Mouse (Mus musculus) hematopoietic stem cell, adult 5-6 weeks (primary cell): Measurements from ENCODE around the gene Atrip. TPM values are rescaled to one million over a fixed set of nuclear protein-coding genes. Genes with fewer than 3 reads are reported as not detected.
A peak's percentile ranks its signal among the peaks of the same experiment; 100 is the strongest.

ENCODE experiments used
- ATAC-seq, 2 experiments: fragments of 125-278 bp in 1 of 2; replicated peaks in 1 of 2; 2 replicates each; pipeline ENCODE4 v1.8.0; 2016 to 2017; ENCODE audit warnings: inconsistent platforms in 2 of 2, mild to moderate bottlenecking in 2 of 2, moderate number of reproducible peaks in 2 of 2, low read depth in 1 of 2, moderate TSS enrichment in 1 of 2; ENCODE audit not compliant: low FRiP score in 2 of 2, poor library complexity in 2 of 2, severe bottlenecking in 2 of 2, insufficient read depth in 1 of 2, low TSS enrichment in 1 of 2
- total RNA-seq: library from RNA; stranded (forward); fragments of 172-1452, 232-1000 nt; gene quantifications from 2 replicates; pipeline ENCODE4 v1.2.3, GENCODE M21; 2017

The Atrip gene
- total RNA-seq, 1 experiment from 2014 or later = 20.9 TPM

DNA sequence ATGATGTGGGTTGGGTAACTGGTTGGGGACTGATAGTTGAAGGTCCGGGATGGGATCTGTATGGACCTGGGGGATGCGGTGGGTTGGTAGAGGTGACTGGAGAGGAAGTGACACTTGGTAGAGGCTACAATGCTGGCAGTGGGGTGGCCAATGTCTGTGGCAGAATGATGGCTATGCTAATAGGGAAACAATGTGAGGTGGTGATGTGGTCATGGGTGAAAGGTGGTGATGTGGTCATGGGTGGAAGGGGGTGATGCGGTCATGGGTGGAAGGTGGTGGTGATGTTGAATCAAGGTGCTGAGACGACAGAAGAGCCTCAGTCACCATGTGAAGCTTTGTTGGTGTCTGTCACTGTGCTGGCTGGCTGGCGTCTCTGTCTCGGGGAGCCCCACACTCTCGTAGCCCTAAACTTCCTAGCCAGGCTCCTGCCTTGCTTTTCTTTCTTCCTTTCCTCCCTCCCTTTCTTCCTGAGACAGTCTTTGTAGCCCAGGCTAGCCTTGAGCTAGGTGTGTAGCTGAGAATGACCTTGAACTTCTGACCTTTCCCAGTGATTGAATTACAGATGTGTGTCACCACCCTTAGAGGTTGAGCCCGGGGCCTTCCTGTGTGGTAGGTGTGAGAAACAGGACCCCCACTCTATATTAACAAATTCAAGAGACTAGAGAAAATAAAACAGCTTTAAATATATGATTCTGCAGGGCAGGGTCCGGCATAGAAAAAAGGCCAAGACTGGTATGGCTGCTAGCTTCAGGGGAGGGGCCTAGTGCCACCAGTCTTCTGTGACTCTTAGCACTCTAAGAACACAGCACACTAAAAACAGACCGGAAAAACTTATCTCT, 22.1 kb downstream of the Atrip start:
- peak; percentile 23 to 34; a peak in 3 of 4 replicates for ATAC-seq

DNA sequence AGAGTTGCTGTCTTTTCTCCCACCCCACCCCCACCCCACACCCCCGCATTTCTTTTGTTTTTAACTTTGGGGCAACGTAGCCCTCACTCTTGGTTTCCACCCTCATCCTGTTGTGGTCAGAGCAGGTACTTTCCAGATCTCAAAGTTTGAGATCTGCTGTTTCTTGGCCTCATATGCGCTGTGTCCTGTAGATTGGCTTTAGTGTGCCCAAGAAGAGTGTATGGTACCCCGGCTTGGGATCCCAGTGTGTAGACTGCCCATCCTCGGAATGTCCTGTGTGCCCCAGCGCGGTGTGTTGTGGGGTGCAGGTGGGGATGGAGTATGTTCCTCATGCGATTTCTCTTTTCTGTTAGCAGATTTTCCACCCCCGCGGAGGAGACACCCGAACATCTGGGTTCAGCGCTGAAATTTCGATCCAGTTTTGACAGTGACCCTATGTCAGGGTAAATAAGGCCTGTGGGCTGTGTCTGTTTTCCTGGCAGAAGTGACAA, 22.9 kb downstream of the Atrip start:
- 0 out of 4 replicates have a peak, but pooled peaks of 1 of the 2 experiments have one; percentile 13 for ATAC-seq

DNA sequence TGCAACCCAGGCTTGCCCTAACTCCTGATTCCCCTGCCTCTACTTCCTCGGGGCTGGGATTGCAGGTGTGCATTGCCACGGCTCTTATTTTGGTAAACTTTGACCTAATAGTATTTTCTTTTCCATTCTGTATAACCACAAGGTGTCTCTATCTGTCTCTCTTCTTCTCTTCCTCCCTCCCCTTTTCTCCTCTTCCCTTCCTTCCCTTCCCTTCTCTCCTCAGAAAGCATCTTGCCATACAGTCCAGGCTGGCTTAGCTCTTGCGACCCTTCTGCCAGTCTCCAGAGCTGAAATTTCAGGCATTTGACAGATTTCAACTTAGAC, 23.3 kb downstream of the Atrip start:
- ATAC-seq = no peak

DNA sequence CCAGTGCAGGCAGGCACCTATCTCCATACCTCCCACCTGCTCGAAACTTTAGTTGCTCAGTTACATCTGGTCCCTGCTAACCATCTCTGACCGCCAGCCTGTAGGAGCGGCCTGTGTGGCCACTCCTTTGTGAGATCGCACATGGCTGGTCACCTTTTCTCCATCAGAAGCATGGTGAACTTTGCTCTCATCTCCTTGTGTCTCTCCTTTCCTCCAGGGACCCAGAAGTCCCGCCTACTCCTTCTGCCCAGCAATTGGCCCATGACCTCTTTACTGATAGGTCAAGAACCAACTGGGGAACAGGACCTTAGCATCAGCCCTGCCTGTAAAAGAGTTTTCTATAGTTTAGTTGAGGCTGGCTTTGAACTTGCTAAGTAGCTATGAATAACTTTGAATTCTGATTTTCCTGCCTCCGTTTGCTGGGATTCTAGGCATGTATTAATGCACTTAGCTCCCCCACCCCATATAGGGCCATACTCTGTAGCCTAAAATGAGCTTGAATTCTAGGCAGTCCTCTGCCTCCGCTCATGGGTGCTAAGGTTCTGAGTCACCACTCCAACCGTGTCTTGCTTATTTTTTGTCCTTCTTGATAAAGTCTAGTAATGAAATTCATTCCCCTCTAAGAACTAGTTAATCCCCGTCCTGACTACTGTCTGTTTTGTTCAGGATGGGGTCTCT, 23.8 kb downstream of the Atrip start:
- ATAC-seq = no peak

DNA sequence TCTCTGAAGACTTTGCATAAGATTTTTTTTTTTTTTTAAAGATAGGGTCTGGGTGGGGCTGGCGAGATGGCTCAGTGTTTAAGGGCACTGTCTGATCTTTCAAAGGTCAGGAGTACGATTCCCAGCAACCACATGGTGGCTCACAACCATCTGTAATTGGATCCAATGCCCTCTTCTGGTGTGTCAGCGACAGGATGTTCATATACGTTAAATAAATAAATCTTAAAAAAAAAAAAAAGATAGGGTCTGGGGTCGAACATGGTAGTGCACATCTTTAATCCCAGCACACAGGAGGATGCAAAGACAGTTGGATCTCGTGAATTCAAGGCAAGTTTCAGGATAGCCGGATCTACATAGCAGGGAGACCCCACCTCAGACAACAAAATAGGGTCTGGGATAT, 24.6 kb downstream of the Atrip start:
- ATAC-seq = no peak

DNA sequence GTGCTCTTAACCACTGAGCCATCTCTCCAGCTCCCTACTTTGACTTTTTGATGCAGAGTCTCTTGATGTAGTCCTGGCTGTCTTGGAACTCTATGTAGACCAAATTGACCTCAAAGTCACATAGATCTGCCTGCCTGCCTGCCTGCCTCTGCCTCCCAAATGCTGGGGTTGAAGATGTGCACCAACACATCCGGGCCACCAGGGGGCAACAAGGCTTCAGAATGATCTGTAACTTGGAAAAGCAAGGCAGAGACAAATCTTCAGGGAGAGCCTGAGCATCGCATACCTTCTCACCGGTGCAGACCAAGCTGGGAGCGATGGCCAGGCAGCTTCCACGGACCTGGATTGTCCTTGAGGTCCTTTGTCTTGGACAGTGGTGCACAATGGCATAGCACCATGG, 27.6 kb downstream of the Atrip start:
- ATAC-seq = peak; percentile 76 to 89

DNA sequence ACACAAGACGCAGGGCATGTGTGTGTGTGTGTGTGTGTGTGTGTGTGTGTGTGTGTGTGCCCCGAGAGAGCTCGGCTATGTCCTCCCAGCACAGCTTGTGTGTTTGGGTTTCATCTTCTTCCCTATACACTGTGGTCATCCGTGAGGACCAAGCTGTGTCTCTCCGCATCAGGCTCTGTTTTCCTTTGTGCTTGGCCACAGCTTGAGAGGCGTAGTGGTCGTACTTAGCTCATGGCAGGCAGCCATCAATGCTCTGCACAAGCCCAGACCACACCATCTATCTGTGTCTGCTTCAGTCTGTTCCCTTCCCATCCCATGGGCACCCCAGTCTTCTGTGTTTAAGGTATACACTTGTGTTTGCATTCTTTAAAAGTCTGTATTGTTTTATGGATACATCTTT, 32.6 kb downstream of the Atrip start:
- ATAC-seq = no peak

GRCm38 (mm10) chr9:109040906-109041305, 33.0 kb downstream of the Atrip start:
- no peak for ATAC-seq

DNA sequence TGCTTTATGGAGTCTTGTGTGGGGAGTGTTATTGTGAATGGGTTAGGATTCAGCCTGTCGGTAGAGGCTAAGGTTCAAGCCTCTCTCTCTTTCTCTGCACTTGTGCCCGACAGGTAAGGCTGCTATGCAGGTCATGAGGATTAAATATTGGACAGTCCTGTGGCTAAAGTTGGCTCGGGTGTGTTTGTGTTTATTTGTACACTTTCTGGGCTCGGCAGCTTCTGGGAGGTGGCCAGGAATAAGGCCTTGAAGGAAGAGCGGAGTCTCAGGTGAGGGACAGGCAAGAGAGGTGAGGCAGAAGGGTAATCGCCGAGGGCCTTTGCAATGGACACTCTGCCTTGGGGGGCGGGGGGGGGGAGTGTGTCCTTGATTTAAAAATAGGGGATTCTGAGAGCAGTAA, 33.7 kb downstream of the Atrip start:
- ATAC-seq = no peak

GRCm38 (mm10) chr9:109039681-109040080, 34.2 kb downstream of the Atrip start:
- ATAC-seq = no peak

DNA sequence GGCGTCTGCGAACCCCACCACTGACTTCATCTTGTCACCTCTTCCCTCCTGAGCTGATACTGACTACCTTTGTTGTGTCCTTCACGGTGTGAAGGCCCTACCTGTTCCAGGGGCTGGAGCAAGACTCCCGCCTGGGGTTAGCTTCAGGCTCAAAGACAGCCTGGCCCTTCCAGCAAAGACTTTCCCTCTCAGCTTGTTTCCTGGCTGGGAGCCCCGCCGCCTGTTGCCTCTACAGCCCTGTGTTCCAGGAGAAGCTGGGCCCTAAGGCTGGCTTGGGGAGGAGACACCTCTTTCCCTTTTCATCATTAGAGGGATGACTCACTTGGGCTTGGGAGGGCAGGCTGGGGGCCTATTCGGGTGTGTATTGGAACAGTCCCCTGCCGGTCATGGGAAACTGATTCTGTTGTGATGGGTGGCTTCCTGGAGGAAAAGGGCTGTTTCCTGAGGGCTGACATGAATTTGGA, 35.0 kb downstream of the Atrip start:
- ATAC-seq = peak; percentile 42 to 47

DNA sequence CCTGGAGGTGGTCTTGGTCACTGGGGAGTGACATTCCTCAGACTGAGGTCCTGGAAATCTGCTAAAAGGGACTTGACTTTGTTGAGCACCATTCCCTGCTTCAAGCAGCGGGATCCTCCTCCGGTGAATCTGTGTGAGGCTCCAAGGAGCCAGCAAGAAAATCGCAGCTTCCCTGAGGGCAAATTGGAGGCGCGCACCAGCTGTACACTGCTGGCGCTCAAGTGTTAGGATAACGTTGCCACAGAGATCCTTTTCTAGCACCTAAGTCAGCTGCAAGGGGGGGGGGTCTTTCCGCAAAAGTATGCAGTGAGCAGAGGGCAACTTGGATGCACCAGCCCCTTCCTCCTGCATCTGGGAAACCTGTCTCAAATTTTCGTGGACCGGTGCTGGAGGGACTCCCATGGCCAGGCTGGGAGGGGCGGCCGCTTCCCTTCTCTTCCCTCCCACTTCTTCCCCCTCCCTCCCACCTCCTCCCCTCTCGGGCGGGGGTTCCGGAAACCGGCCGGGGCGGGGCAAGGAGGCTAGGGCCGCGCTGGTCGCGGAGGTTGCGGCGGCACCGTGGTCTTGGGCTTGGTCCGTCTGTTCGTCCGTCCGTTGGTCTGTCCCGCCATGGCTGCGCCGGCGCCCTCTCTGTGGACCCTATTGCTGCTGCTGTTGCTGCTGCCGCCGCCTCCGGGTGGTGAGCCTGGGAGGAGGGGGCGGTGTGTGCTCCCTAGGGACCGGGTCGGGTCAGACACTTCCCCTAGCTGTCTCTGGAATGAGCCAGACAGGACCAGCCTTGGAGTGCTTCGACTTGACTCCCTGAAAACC, 35.6 kb downstream of the Atrip start, which contains the start of gene Shisa5:
Gene Shisa5 (plus strand): TSS at position 480 of the 810 bp plus-strand sequence.
- peak; percentile 85 to 92 for ATAC-seq

GRCm38 (mm10) chr9:109032435-109032834, 41.5 kb downstream of the Atrip start:
- ATAC-seq = peak in 1 of 2 experiments; percentile 58; a peak in 1 of 4 replicates

GRCm38 (mm10) chr9:109031686-109032085, 42.2 kb downstream of the Atrip start:
- no peak for ATAC-seq

GRCm38 (mm10) chr9:109031001-109031400, 42.9 kb downstream of the Atrip start:
- ATAC-seq = no peak

DNA sequence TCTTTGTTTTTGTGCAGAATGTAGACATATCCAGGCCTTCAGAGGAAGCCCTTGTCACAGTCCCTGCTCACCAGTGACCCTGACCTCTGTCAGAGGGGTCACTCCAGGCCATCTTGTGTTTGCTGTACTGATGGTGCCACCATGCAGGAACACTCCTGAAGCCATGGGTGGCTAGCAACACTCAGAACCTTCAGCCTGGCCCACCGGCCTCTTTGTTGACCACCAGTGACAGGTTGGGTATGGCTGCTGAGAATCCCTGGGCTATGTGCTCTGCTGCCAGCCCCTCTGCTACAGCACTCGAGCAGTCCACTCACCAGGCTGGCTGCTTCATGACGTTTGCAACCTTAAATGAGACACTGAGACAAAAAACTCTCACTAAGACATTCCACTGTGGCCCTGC, 43.6 kb downstream of the Atrip start:
- ATAC-seq = no peak

- no peak for ATAC-seq
Measured at GRCm38 (mm10) chr9:109028919-109029318, 45.0 kb downstream of the Atrip start.

GRCm38 (mm10) chr9:109028421-109028820, 45.5 kb downstream of the Atrip start:
- no peak for ATAC-seq
